Mouse (Mus musculus) limb, embryonic 14.5 days (tissue): Measurements from ENCODE around the gene Atp1b1. TPM values are rescaled to one million over a fixed set of nuclear protein-coding genes. Genes with fewer than 3 reads are reported as not detected.

Experiments used
- ATAC-seq: fragments of 200-750 bp; cut with Nextera tagmentation; 2 replicates; pipeline ENCODE4 v1.8.0; 2017; ENCODE audit warnings: low read depth, moderate number of reproducible peaks, moderate TSS enrichment; ENCODE audit not compliant: low FRiP score
- DNase-seq: peaks from one replicate; pipeline ENCODE4 v3.0.0-alpha.2; 2015; ENCODE audit warnings: low spot score
- H3K27ac ChIP-seq: fragments of 300-500 bp; sonication (generic); replicated peaks from 2 replicates; pipeline ENCODE4 v1.5.1; 2014; ENCODE audit warnings: low read depth, mild to moderate bottlenecking, low read length, moderate library complexity, mixed read lengths
- H3K27me3 ChIP-seq: fragments of 300-500 bp; sonication (generic); 2 replicates; pipeline ENCODE4 v1.6.1; 2014; ENCODE audit warnings: low read length, mixed read lengths; ENCODE audit not compliant: control insufficient read depth, insufficient read depth
- H3K36me3 ChIP-seq: fragments of 300-500 bp; sonication (generic); 2 replicates; pipeline ENCODE4 v1.6.1; 2014; ENCODE audit warnings: mild to moderate bottlenecking, low read length, moderate library complexity, mixed read lengths; ENCODE audit not compliant: control insufficient read depth, insufficient read depth
- H3K4me1 ChIP-seq: fragments of 300-500 bp; sonication (generic); 2 replicates; pipeline ENCODE4 v1.6.1; 2014; ENCODE audit warnings: antibody characterized with exemption, low read length, mixed read lengths; ENCODE audit not compliant: control insufficient read depth, insufficient read depth
- H3K4me2 ChIP-seq: fragments of 300-500 bp; sonication (generic); replicated peaks from 2 replicates; pipeline ENCODE4 v1.6.1; 2014; ENCODE audit warnings: low read depth, mild to moderate bottlenecking, low read length, moderate library complexity; ENCODE audit not compliant: severe bottlenecking
- H3K4me3 ChIP-seq: fragments of 300-500 bp; sonication (generic); replicated peaks from 2 replicates; pipeline ENCODE4 v1.5.1; 2014; ENCODE audit warnings: low read length
- H3K9ac ChIP-seq: fragments of 300-500 bp; sonication (generic); 2 replicates; pipeline ENCODE4 v1.6.1; 2014; ENCODE audit warnings: mild to moderate bottlenecking, low read depth, low read length, moderate library complexity; ENCODE audit not compliant: severe bottlenecking
- H3K9me3 ChIP-seq: fragments of 300-500 bp; sonication (generic); 2 replicates; pipeline ENCODE4 v1.6.1; 2016; ENCODE audit warnings: low read length; ENCODE audit not compliant: control insufficient read depth
- POLR2A ChIP-seq: fragments of 200-500 bp; IDR thresholded peaks from 2 replicates; pipeline ENCODE4 v1.8.0; 2012; ENCODE audit warnings: inconsistent platforms, mild to moderate bottlenecking, moderate library complexity, borderline replicate concordance; ENCODE audit not compliant: insufficient read depth, insufficient read length; ENCODE audit errors: extremely low read depth
- WGBS: fragments of 180-500 bp; shearing (Covaris S2); extraction: QIAGEN DNeasy Blood & Tissue Kit; methylation state at CpG from one replicate; pipeline ENCODE4 v1.1.7; 2014; 5-methylcytosine and 5-hydroxymethylcytosine counted together
- polyA plus RNA-seq, 2 experiments: library from polyadenylated mRNA; depleted of rRNA in 1 of 2; stranded (reverse) in 1 of 2; unstranded in 1 of 2; fragments of >200 nt; fragmentation: Nextera tagmentation in 1 of 2; extraction: Ambion mirVana in 1 of 2; gene quantifications; 2 replicates each; pipeline versions ENCODE4 v1.2.1 to v1.2.3; 2012 to 2014

The Atp1b1 gene
- polyA plus RNA-seq (2012; rRNA removed), result 11.0 and 12.7 TPM in 2 replicates
- polyA plus RNA-seq (2014; fragmentation: Nextera tagmentation; extraction: Ambion mirVana), result 11.2 and 11.3 TPM in 2 replicates

- Histone ChIP-seq H3K4me2 (peak within 1 kb of the TSS; percentile 80), H3K9me3 (no peaks in the 10 kb centered on the region), H3K9ac (peak within 1 kb of the TSS; percentile 52), H3K4me1 (peaks cover 11% of the 10 kb centered on the region), H3K36me3 (no peaks in the 10 kb centered on the region), H3K4me3 (peak within 1 kb of the TSS; percentile 64), H3K27ac (peak within 1 kb of the TSS; percentile 29; the same call in 1 of the 2 replicates), H3K27me3 (peaks cover 41% of the 10 kb centered on the region)
- ATAC-seq (peak; percentile 94), DNase-seq (peak; percentile 83)
- under 1% methylated on average over 15 of the region's 35 CpGs for WGBS
- TF ChIP-seq POLR2A, result no peak
Measured at GRCm38 (mm10) chr1:164458245-164458613, at the start of gene Atp1b1. Gene Atp1b1 (minus strand): TSS chr1:164458355.

DNA sequence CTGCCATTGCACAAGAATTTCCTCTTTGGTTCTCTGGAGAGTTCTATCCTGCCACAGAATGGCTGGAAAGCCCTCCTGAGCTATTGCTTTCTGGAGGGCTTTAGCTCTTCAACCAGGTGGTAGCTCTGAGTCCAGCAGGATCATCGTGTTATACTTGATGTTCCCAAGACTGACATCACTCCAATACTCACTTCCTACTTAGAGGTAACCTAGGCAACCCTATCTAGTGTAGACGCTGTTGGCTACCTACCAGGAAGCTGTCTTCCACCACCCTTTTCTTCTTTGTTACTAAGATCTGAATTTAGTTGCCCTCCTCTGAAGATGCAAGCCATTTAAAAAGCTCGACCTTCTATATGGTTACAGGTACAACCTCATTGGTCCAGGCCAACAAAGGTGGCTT, 46.9 kb upstream of the Atp1b1 start:
- no peaks in the 10 kb centered on the region for H3K27me3 ChIP-seq
- H3K36me3 ChIP-seq, result no peaks in the 10 kb centered on the region
- ATAC-seq, result no peak
- H3K4me2 ChIP-seq, result no peak overlapping the region
- no peak for DNase-seq
- H3K4me3 ChIP-seq, result no peak overlapping the region
- WGBS, result 89% methylated on average over 3 of the region's 3 CpGs
- no peaks in the 10 kb centered on the region for H3K4me1 ChIP-seq
- H3K27ac ChIP-seq, result no peak overlapping the region
- no peak for TF ChIP-seq POLR2A
- H3K9me3 ChIP-seq, result no peaks in the 10 kb centered on the region
- no peak overlapping the region for H3K9ac ChIP-seq

- H3K27ac ChIP-seq, result no peak overlapping the region
- no peak overlapping the region for H3K4me2 ChIP-seq
- no peak for ATAC-seq
- H3K27me3 ChIP-seq, result no peaks in the 10 kb centered on the region
- no peaks in the 10 kb centered on the region for H3K4me1 ChIP-seq
- no peak overlapping the region for H3K4me3 ChIP-seq
- no peak overlapping the region for H3K9ac ChIP-seq
- WGBS, result 42% methylated on average over 8 of the region's 8 CpGs
- no peak for DNase-seq
- no peaks in the 10 kb centered on the region for H3K9me3 ChIP-seq
- TF ChIP-seq POLR2A, result no peak
- H3K36me3 ChIP-seq, result no peaks in the 10 kb centered on the region
Measured at GRCm38 (mm10) chr1:164503140-164503730, 45.1 kb upstream of the Atp1b1 start.

DNA sequence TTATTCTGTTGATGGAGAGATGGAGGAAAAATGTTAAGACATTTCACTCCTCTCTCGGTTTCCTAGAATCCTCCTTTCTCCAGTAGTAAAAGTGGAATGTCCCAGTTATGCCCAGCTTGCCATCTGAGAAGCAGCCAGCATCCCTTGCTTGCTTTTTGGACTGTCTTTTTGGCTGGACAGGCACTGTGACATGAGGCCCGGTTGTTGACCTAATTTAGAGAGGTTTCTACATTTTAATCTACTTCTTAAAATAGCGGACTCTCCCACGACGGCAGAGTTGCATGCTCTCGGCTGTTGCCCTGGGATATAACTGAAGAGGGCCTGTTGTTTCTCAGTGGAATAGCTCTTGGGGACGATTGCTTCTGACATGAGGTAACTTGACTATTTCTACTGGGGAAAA, 44.1 kb upstream of the Atp1b1 start:
- no peak overlapping the region for H3K4me2 ChIP-seq
- no peak overlapping the region for H3K4me3 ChIP-seq
- ATAC-seq, result no peak
- no peak for DNase-seq
- no peaks in the 10 kb centered on the region for H3K9me3 ChIP-seq
- no peaks in the 10 kb centered on the region for H3K36me3 ChIP-seq
- no peak overlapping the region for H3K27ac ChIP-seq
- H3K4me1 ChIP-seq, result no peaks in the 10 kb centered on the region
- TF ChIP-seq POLR2A, result no peak
- no peaks in the 10 kb centered on the region for H3K27me3 ChIP-seq
- 84% methylated on average over 7 of the region's 7 CpGs for WGBS
- H3K9ac ChIP-seq, result no peak overlapping the region

DNA sequence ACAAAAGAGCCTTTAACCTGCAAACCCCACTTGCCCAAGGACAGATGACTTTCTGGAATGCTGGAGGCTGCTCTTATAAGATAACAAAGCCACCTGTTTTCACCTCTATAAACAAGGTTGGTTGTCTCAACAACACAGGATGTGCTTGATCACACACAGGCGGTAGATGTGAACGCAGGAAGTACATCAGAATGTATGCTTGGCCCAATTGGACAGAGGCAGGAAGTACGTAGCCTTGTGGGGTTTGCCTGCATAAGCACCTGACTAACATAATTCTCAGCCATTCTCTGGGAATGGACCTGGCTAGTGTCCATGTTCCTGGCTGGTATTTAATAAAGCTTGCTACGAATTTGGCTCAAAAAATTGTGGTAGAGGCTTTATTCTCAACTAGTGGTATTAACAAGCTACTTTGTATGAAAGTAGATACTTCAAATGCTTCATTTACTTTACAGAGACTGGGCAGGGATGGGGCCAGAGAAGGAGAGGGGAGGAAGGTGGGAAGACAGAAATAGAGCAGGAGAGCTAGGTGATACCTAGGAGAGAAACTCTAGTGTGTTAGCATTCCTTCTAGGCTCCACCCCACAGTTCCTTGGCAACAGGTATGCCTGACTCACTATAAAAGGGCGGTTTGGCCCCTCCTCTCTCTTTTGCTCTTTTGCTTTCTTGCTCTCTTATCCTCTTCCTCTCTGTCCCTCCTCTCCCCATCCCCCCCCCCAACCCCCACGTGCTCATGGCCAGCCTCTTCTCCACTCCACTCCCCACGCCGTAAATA, 36.8 kb upstream of the Atp1b1 start:
- no peak for TF ChIP-seq POLR2A
- H3K4me2 ChIP-seq, result no peak overlapping the region
- no peaks in the 10 kb centered on the region for H3K4me1 ChIP-seq
- H3K27me3 ChIP-seq, result no peaks in the 10 kb centered on the region
- 55% methylated on average over 8 of the region's 8 CpGs for WGBS
- no peaks in the 10 kb centered on the region for H3K9me3 ChIP-seq
- ATAC-seq (no peak), DNase-seq (no peak)
- no peak overlapping the region for H3K4me3 ChIP-seq
- H3K27ac ChIP-seq, result no peak overlapping the region
- no peak overlapping the region for H3K9ac ChIP-seq
- H3K36me3 ChIP-seq, result no peaks in the 10 kb centered on the region
